Mouse (Mus musculus): ENCODE data around the gene Atp6ap1l. TPM values are rescaled to one million over a fixed set of nuclear protein-coding genes. Genes with fewer than 3 reads are reported as not detected.

Gene Atp6ap1l
- not detected in 2 replicates for polyA plus RNA-seq (2012; ENCODE audit: low replicate concordance)

GRCm38 (mm10) chr13:90905176-90905575 is at the start of gene Atp6ap1l:
Atp6ap1l (minus strand) TSS chr13:90905355.

GRCm38 (mm10) chr13:90922751-90923612 is 17.8 kb upstream of the Atp6ap1l start, which contains the start of gene Rps23:
Rps23 (plus strand) TSS chr13:90922958.

Other genes starting within 250 kb of the Atp6ap1l start
- gene Rps23, start 17.6 kb upstream of the Atp6ap1l start, polyA plus RNA-seq (2012; ENCODE audit: low replicate concordance) = 337 and 951 TPM in 2 replicates

Data from leukemia stem cell, adult 10-12 weeks (primary cell).